Mouse (Mus musculus) heart, postnatal 4 days (tissue): ENCODE results near the gene Clca3a1. TPM values are rescaled to one million over a fixed set of nuclear protein-coding genes. Genes with fewer than 3 reads are reported as not detected.
A peak's percentile ranks its signal among the peaks of the same experiment; 100 is the strongest.

Experiments used
- DNase-seq: peaks from one replicate; pipeline ENCODE4 v3.0.0; 2021
- total RNA-seq, 2 experiments: library from RNA; stranded (reverse); gene quantifications; 2 replicates each; pipeline ENCODE4 v1.2.3; 2021

The Clca3a1 gene
- total RNA-seq, 2 experiments from 2014 or later: 11.1 to 12.2 TPM

- DNase-seq: peak; percentile 26
Measured at GRCm38 (mm10) chr3:144679701-144680159, 81.0 kb downstream of the Clca3a1 start.

Other genes starting within 250 kb of the Clca3a1 start
- gene Hs2st1, start 190.8 kb downstream of the Clca3a1 start, total RNA-seq: 10 to 100 TPM; 20.8 to 23.2 TPM
- 100 to 1,000 TPM; 224 to 252 TPM for gene Selenof, start 190.7 kb downstream of the Clca3a1 start, total RNA-seq
- 100 to 1,000 TPM; 260 to 261 TPM for gene Sh3glb1, start 40.6 kb downstream of the Clca3a1 start, total RNA-seq
- gene Clca3a2, start 58.5 kb upstream of the Clca3a1 start, total RNA-seq: 1 to 10 TPM; 1.5 to 2.0 TPM
- not detected for gene Clca3b, start 88.4 kb upstream of the Clca3a1 start, total RNA-seq
- gene Clca4b, start 171.6 kb upstream of the Clca3a1 start, total RNA-seq: not detected
- gene Clca4a, start 214.1 kb upstream of the Clca3a1 start, total RNA-seq: not detected